Mouse (Mus musculus) thymus, postnatal 0 days (tissue): ENCODE measurements around the gene Polg. TPM values are rescaled to one million over a fixed set of nuclear protein-coding genes. Genes with fewer than 3 reads are reported as not detected.

ENCODE experiments used
- DNase-seq: peaks from one replicate; pipeline ENCODE4 v3.0.0-alpha.2; 2015; ENCODE audit warnings: low spot score
- polyA plus RNA-seq: library from polyadenylated mRNA; unstranded; fragments of >200 nt; fragmentation: Nextera tagmentation; extraction: Ambion mirVana; gene quantifications from 2 replicates; pipeline ENCODE4 v1.2.1, GENCODE M21; 2015

Gene Polg
- 38.5 and 40.4 TPM in 2 replicates for polyA plus RNA-seq

GRCm38 (mm10) chr7:79466053-79466901 is at the start of gene Polg:
Polg (minus strand) TSS chr7:79466362.
- DNase-seq: peak; percentile 98

GRCm38 (mm10) chr7:79515861-79516260 is 49.7 kb upstream of the Polg start:
- no peak for DNase-seq

GRCm38 (mm10) chr7:79515221-79515743 is 49.1 kb upstream of the Polg start:
- no peak for DNase-seq

GRCm38 (mm10) chr7:79514361-79514881 is 48.3 kb upstream of the Polg start:
- DNase-seq: no peak

- DNase-seq: no peak
Observed at GRCm38 (mm10) chr7:79513466-79513865, 47.3 kb upstream of the Polg start.

GRCm38 (mm10) chr7:79512496-79512895 is 46.3 kb upstream of the Polg start:
- no peak for DNase-seq

GRCm38 (mm10) chr7:79511656-79512055 is 45.5 kb upstream of the Polg start:
- no peak for DNase-seq

GRCm38 (mm10) chr7:79511181-79511580 is 45.0 kb upstream of the Polg start:
- DNase-seq: no peak

GRCm38 (mm10) chr7:79510686-79511085 is 44.5 kb upstream of the Polg start:
- DNase-seq: no peak

- no peak for DNase-seq
Observed at GRCm38 (mm10) chr7:79509710-79510109, 43.5 kb upstream of the Polg start.

GRCm38 (mm10) chr7:79509235-79509607 is 43.1 kb upstream of the Polg start:
- no peak for DNase-seq

GRCm38 (mm10) chr7:79508280-79509234 is 42.4 kb upstream of the Polg start:
- DNase-seq: no peak

GRCm38 (mm10) chr7:79507756-79508155 is 41.6 kb upstream of the Polg start:
- DNase-seq: no peak

- DNase-seq: no peak
Observed at GRCm38 (mm10) chr7:79507101-79507705, 41.0 kb upstream of the Polg start.

- no peak for DNase-seq
Observed at GRCm38 (mm10) chr7:79506531-79507090, 40.4 kb upstream of the Polg start.

GRCm38 (mm10) chr7:79505876-79506530 is 39.8 kb upstream of the Polg start:
- no peak for DNase-seq

GRCm38 (mm10) chr7:79505376-79505775 is 39.2 kb upstream of the Polg start:
- no peak for DNase-seq

GRCm38 (mm10) chr7:79504723-79505122 is 38.6 kb upstream of the Polg start:
- DNase-seq: no peak

- DNase-seq: no peak
Observed at GRCm38 (mm10) chr7:79503656-79504250, 37.6 kb upstream of the Polg start.

GRCm38 (mm10) chr7:79503103-79503455 is 36.9 kb upstream of the Polg start:
- no peak for DNase-seq
